Mouse (Mus musculus) midbrain, embryonic 14.5 days (tissue): Measurements from ENCODE around the gene Zbtb48. TPM values are rescaled to one million over a fixed set of nuclear protein-coding genes. Genes with fewer than 3 reads are reported as not detected.
A peak's percentile ranks its signal among the peaks of the same experiment; 100 is the strongest.

Source experiments
- ATAC-seq: fragments of 200-750 bp; cut with Nextera tagmentation; 2 replicates; pipeline ENCODE4 v1.8.0; 2017; ENCODE audit warnings: moderate number of reproducible peaks, moderate library complexity; ENCODE audit not compliant: low FRiP score, low TSS enrichment
- DNase-seq: peaks from one replicate; pipeline ENCODE4 v3.0.0-alpha.2; 2015
- H3K27ac ChIP-seq: fragments of 300-500 bp; sonication (generic); replicated peaks from 2 replicates; pipeline ENCODE4 v1.5.1; 2014; ENCODE audit warnings: mild to moderate bottlenecking, low read depth, low read length, moderate library complexity
- H3K27me3 ChIP-seq: fragments of 300-500 bp; sonication (generic); 2 replicates; pipeline ENCODE4 v1.6.1; 2014; ENCODE audit warnings: low read length, control low read depth, mixed read lengths; ENCODE audit not compliant: control insufficient read depth, insufficient read depth
- H3K36me3 ChIP-seq: fragments of 300-500 bp; sonication (generic); 2 replicates; pipeline ENCODE4 v1.6.1; 2014; ENCODE audit warnings: low read length, control low read depth; ENCODE audit not compliant: control insufficient read depth, insufficient read depth
- H3K4me1 ChIP-seq: fragments of 300-500 bp; sonication (generic); 2 replicates; pipeline ENCODE4 v1.6.1; 2014; ENCODE audit warnings: mild to moderate bottlenecking, antibody characterized with exemption, low read length, control low read depth; ENCODE audit not compliant: control insufficient read depth, insufficient read depth
- H3K4me2 ChIP-seq: fragments of 300-500 bp; sonication (generic); 2 replicates; pipeline ENCODE4 v1.6.1; 2014; ENCODE audit warnings: mild to moderate bottlenecking, low read length, moderate library complexity
- H3K4me3 ChIP-seq: fragments of 300-500 bp; sonication (generic); replicated peaks from 2 replicates; pipeline ENCODE4 v1.5.1; 2014; ENCODE audit warnings: low read depth, low read length
- H3K9ac ChIP-seq: fragments of 300-500 bp; sonication (generic); replicated peaks from 2 replicates; pipeline ENCODE4 v1.6.1; 2014; ENCODE audit warnings: mild to moderate bottlenecking, low read length, moderate library complexity
- H3K9me3 ChIP-seq: fragments of 300-500 bp; sonication (generic); 2 replicates; pipeline ENCODE4 v1.6.1; 2016; ENCODE audit warnings: low read length, control low read depth, mixed read lengths; ENCODE audit not compliant: control insufficient read depth
- WGBS: fragments of 180-500 bp; shearing (Covaris S2); extraction: QIAGEN DNeasy Blood & Tissue Kit; methylation state at CpG from one replicate; pipeline ENCODE4 v1.1.7; 2014; 5-methylcytosine and 5-hydroxymethylcytosine counted together
- polyA plus RNA-seq: library from polyadenylated mRNA; unstranded; fragments of >200 nt; fragmentation: Nextera tagmentation; extraction: Ambion mirVana; gene quantifications from 2 replicates; pipeline ENCODE4 v1.2.1, GENCODE M21; 2014

Gene Zbtb48
- polyA plus RNA-seq, 1 experiment from 2014 or later: 19.7 TPM

DNA sequence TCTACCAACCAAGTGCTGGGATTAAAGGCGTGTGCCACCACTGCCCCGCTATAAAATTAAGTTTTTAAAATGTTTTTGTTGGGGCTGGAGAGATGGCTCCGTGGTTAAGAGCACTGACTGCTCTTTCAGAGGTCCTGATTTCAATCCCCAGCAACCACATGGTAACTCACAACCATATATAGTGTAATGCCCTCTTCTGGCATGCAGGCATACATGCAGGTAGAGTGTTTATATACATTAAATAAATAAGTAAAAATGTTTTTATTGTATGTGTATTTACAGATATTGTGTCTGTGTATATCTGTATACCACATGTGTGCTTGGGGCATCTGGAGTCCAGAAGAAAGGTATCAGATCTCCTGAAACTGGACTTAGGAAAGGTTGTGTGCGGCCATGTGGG, 26.1 kb downstream of the Zbtb48 start:
- Histone ChIP-seq H3K4me1 (no peaks in the 10 kb centered on the region), H3K9me3 (no peaks in the 10 kb centered on the region), H3K27me3 (peaks cover 1% of the 10 kb centered on the region), H3K4me3 (no peak overlapping the region), H3K9ac (no peak overlapping the region), H3K36me3 (no peaks in the 10 kb centered on the region), H3K27ac (no peak overlapping the region), H3K4me2 (no peak overlapping the region)
- ATAC-seq (no peak), DNase-seq (no peak)
- 63% methylated on average over 4 of the region's 4 CpGs for WGBS

- DNase-seq (no peak), ATAC-seq (no peak)
- Histone ChIP-seq H3K4me2 (no peak overlapping the region), H3K27me3 (no peaks in the 10 kb centered on the region), H3K36me3 (no peaks in the 10 kb centered on the region), H3K9me3 (no peaks in the 10 kb centered on the region), H3K4me1 (no peaks in the 10 kb centered on the region), H3K4me3 (no peak overlapping the region), H3K9ac (no peak overlapping the region), H3K27ac (no peak overlapping the region)
- 60% methylated on average over 4 of the region's 4 CpGs for WGBS
Measured at GRCm38 (mm10) chr4:152000906-152001305, 26.6 kb downstream of the Zbtb48 start.

- no peaks in the 10 kb centered on the region for H3K9me3 ChIP-seq
- H3K4me3 ChIP-seq: no peak overlapping the region
- no peak overlapping the region for H3K9ac ChIP-seq
- H3K27ac ChIP-seq: no peak overlapping the region
- no peaks in the 10 kb centered on the region for H3K36me3 ChIP-seq
- WGBS: 60% methylated on average over 3 of the region's 3 CpGs
- DNase-seq (no peak), ATAC-seq (no peak)
- no peaks in the 10 kb centered on the region for H3K27me3 ChIP-seq
- no peak overlapping the region for H3K4me2 ChIP-seq
- peaks cover 2% of the 10 kb centered on the region for H3K4me1 ChIP-seq
Measured at GRCm38 (mm10) chr4:151999481-151999880, 28.0 kb downstream of the Zbtb48 start.

- Histone ChIP-seq H3K4me2 (no peak overlapping the region), H3K36me3 (peaks cover 7% of the 10 kb centered on the region), H3K4me3 (no peak overlapping the region), H3K27me3 (no peaks in the 10 kb centered on the region), H3K4me1 (peaks cover 9% of the 10 kb centered on the region), H3K9me3 (no peaks in the 10 kb centered on the region), H3K9ac (no peak overlapping the region), H3K27ac (no peak overlapping the region)
- WGBS: 83% methylated on average over 3 of the region's 3 CpGs
- DNase-seq (no peak), ATAC-seq (no peak)
Measured at GRCm38 (mm10) chr4:151997701-151998100, 29.8 kb downstream of the Zbtb48 start.

- Histone ChIP-seq H3K4me1 (peaks cover 9% of the 10 kb centered on the region), H3K9me3 (no peaks in the 10 kb centered on the region), H3K27ac (peak overlapping the region; percentile 87), H3K27me3 (no peaks in the 10 kb centered on the region), H3K9ac (peak overlapping the region; percentile 72), H3K36me3 (peaks cover 15% of the 10 kb centered on the region), H3K4me3 (peak overlapping the region; percentile 83), H3K4me2 (peak overlapping the region; percentile 68)
- DNase-seq (no peak), ATAC-seq (no peak)
- WGBS: 5% methylated on average over 13 of the region's 13 CpGs
Measured at GRCm38 (mm10) chr4:151996951-151997222, 30.6 kb downstream of the Zbtb48 start.

DNA sequence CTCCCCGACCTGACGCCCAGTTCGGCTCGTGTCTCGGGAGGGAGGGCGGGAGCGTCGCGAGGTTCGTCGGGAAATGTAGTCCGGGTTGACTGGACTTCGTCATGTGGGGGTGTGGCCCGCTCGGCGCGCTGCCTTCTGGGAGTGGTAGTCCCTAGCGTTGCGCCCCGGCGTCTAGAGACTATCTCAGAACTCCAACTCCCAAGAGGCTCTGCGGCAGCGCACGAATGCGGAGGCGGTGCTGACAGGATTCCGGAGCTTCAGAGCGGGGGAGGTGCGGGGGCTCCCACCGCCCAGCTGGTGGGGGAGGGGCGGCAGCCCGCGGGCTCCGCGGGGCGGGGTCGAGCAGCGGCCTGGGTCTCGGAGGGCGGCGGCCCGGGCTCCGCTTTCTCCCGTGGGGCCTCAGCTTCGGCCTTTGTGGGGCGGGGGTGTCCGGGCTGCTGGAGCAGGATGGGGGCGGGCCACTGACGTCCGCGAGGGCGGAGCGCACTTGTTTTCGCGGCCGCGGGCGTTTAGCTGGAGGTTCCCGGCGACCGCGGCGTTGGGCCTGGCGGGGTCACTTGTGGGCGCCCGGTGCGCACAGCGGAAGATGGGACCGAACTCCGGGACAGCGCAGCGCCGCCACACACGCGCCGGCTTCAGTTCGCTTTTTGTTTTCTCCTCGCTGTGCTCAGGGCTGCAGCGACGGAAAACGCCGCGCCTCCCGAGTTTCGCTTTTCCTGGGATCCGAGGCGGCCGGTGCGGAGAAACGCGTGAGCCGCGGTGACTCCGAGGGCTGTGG, 31.1 kb downstream of the Zbtb48 start, which contains the start of gene Phf13:
TSS of gene Phf13 (minus strand) at position 86 of the 778 bp plus-strand sequence.
- peak; percentile 98 for ATAC-seq
- H3K4me2 ChIP-seq: peak within 1 kb of the TSS; percentile 91
- H3K4me1 ChIP-seq: peaks cover 9% of the 10 kb centered on the region
- no peaks in the 10 kb centered on the region for H3K9me3 ChIP-seq
- peak within 1 kb of the TSS; percentile 87 for H3K27ac ChIP-seq
- peak within 1 kb of the TSS; percentile 83 for H3K4me3 ChIP-seq
- no peaks in the 10 kb centered on the region for H3K27me3 ChIP-seq
- under 1% methylated on average over 94 of the region's 94 CpGs for WGBS
- H3K9ac ChIP-seq: peak within 1 kb of the TSS; percentile 84
- peak; percentile 100 for DNase-seq
- H3K36me3 ChIP-seq: peaks cover 20% of the 10 kb centered on the region

- ATAC-seq: peak; percentile 57
- Histone ChIP-seq H3K9me3 (no peaks in the 10 kb centered on the region), H3K4me3 (peak overlapping the region; percentile 83), H3K4me2 (peak overlapping the region; percentile 91), H3K9ac (peak overlapping the region; percentile 84), H3K27ac (peak overlapping the region; percentile 63), H3K27me3 (no peaks in the 10 kb centered on the region), H3K36me3 (peaks cover 28% of the 10 kb centered on the region), H3K4me1 (peaks cover 9% of the 10 kb centered on the region)
- 0% methylated on average over 87 of the region's 111 CpGs for WGBS
- peak; percentile 54 for DNase-seq
Measured at GRCm38 (mm10) chr4:151995371-151996172, 31.9 kb downstream of the Zbtb48 start.

GRCm38 (mm10) chr4:151994228-151995171, 33.0 kb downstream of the Zbtb48 start:
- no peaks in the 10 kb centered on the region for H3K27me3 ChIP-seq
- H3K9ac ChIP-seq: peak overlapping the region; percentile 84
- WGBS: under 1% methylated on average over 60 of the region's 61 CpGs
- peaks cover 38% of the 10 kb centered on the region for H3K36me3 ChIP-seq
- DNase-seq (peak; percentile 70), ATAC-seq (no peak)
- peak overlapping the region; percentile 91 for H3K4me2 ChIP-seq
- H3K27ac ChIP-seq: peak overlapping the region; percentile 63; the same call in 1 of the 2 replicates
- peaks cover 9% of the 10 kb centered on the region for H3K4me1 ChIP-seq
- no peaks in the 10 kb centered on the region for H3K9me3 ChIP-seq
- H3K4me3 ChIP-seq: peak overlapping the region; percentile 83
